Mouse (Mus musculus): ENCODE data around the gene Zbtb24. TPM values are rescaled to one million over a fixed set of nuclear protein-coding genes. Genes with fewer than 3 reads are reported as not detected.

Zbtb24 gene
- polyA plus RNA-seq, 1 experiment from 2014 or later, result 11.4 TPM

DNA sequence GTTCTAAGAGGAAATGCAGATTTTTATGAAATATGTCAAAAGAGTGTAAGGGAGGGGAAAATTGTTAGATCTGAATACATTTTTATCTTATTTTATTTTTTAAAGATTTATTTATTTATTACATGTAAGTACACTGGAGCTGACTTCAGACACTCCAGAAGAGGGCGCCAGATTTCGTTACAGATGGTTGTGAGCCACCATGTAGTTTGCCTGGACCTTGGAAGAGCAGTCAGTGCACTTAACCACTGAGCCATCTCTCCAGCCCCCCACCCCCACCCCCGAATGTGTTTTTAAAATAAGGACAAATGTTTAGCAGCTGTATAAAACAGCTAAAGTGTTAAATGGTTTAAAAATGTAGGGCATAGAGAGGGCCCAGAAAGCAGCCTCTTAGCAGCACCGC is 15.6 kb upstream of the Zbtb24 start:
- H3K4me3 ChIP-seq, result no peak overlapping the region
- no peak overlapping the region for H3K9ac ChIP-seq
- 26% methylated on average over 4 of the region's 4 CpGs for WGBS
- no peak for ATAC-seq (replicated peaks; ENCODE audit: insufficient number of reproducible peaks, insufficient read depth, low FRiP score, low read depth)
- no peaks in the 10 kb centered on the region for H3K36me3 ChIP-seq
- H3K27me3 ChIP-seq, result no peaks in the 10 kb centered on the region
- H3K4me2 ChIP-seq, result no peak overlapping the region
- H3K27ac ChIP-seq, result no peak overlapping the region
- no peaks in the 10 kb centered on the region for H3K9me3 ChIP-seq (replicated peaks)
- peaks cover 3% of the 10 kb centered on the region; the same call in 1 of the 2 replicates for H3K4me1 ChIP-seq (replicated peaks)

DNA sequence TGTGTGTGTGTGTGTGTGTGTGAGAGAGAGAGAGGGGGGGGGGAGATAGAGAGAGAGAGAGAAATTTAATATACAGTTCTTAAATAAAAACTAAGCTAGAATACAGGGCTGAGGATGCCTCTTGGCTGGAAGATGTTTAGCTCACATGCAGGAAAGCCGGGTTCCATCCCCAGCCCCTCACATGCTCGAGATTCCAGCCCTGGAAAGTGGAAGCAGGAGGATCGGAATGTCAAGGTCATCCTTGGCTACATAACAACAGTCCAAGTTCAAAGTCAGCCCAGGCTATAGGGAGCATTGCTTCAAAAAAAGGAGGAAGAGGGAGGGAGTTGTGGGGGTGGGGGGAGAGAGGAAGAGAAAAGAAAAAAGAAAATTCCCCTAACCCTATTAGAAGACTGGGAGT is 15.0 kb upstream of the Zbtb24 start:
- no peak for ATAC-seq (replicated peaks; ENCODE audit: insufficient number of reproducible peaks, insufficient read depth, low FRiP score, low read depth)
- WGBS, result 13% methylated on average over 3 of the region's 3 CpGs
- no peaks in the 10 kb centered on the region for H3K36me3 ChIP-seq
- no peak overlapping the region for H3K4me3 ChIP-seq
- H3K9ac ChIP-seq, result no peak overlapping the region
- H3K4me2 ChIP-seq, result no peak overlapping the region
- no peak overlapping the region for H3K27ac ChIP-seq
- peaks cover 3% of the 10 kb centered on the region; the same call in 1 of the 2 replicates for H3K4me1 ChIP-seq (replicated peaks)
- H3K27me3 ChIP-seq, result no peaks in the 10 kb centered on the region
- H3K9me3 ChIP-seq (replicated peaks), result no peaks in the 10 kb centered on the region

DNA sequence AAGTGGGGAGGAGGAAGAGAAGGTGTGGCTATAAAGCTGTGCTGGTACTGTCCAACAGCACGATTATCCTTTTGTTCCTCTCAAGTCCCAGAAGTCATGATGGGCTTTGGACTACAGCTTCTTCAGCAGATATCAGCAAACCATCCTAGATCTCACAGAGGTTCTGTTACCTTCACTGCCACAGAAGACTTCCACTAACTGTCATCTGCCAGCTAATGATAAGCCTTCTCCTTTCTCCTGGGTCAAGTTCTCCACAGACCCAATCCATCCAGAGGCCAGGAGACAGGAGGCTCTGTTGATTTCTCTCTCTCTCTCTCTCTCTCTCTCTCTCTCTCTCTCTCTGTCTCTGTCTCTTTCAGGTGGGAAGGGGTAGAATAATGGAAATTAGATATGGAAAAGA is 2.0 kb upstream of the Zbtb24 start:
- ATAC-seq (replicated peaks; ENCODE audit: insufficient number of reproducible peaks, insufficient read depth, low FRiP score, low read depth), result no peak
- H3K9ac ChIP-seq, result no peak overlapping the region
- H3K4me2 ChIP-seq, result no peak overlapping the region
- no peak overlapping the region for H3K4me3 ChIP-seq
- H3K9me3 ChIP-seq (replicated peaks), result no peaks in the 10 kb centered on the region
- no peaks in the 10 kb centered on the region for H3K27me3 ChIP-seq
- peaks cover 19% of the 10 kb centered on the region for H3K4me1 ChIP-seq (replicated peaks)
- no peak overlapping the region for H3K27ac ChIP-seq
- H3K36me3 ChIP-seq, result 0 out of 2 replicates have a peak, but pooled peaks cover 10% of the 10 kb centered on the region
- 73% methylated on average over 1 of the region's 1 CpGs for WGBS

DNA sequence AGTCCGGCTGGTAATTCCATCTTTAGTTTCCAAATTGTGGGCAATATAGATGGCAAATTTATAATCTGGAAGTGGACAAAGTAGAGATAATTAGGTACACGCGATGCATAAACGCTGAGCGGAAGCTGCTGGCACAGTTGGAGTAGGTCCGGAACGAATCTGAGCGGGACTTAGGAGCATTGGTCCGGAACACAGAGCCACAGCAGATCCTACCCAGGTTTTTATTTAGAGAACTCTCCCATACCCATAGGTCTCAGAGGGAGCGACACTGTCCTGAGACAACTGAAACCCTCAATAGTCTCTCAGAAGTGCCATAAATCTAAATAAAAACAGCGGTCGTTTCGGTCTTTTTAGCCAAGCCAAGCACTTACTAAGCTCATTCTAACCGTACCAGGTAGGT is 499 bp upstream of the Zbtb24 start:
- Histone ChIP-seq H3K4me2 (peak overlapping the region; percentile 82), H3K9ac (peak overlapping the region; percentile 92), H3K27ac (peak overlapping the region; percentile 76), H3K27me3 (no peaks in the 10 kb centered on the region), H3K4me1 (replicated peaks) (peaks cover 19% of the 10 kb centered on the region), H3K4me3 (peak overlapping the region; percentile 92), H3K9me3 (replicated peaks) (no peaks in the 10 kb centered on the region), H3K36me3 (0 out of 2 replicates have a peak, but pooled peaks cover 10% of the 10 kb centered on the region)
- 14% methylated on average over 14 of the region's 14 CpGs for WGBS
- peak; percentile 50 for ATAC-seq (replicated peaks; ENCODE audit: insufficient number of reproducible peaks, insufficient read depth, low FRiP score, low read depth)

DNA sequence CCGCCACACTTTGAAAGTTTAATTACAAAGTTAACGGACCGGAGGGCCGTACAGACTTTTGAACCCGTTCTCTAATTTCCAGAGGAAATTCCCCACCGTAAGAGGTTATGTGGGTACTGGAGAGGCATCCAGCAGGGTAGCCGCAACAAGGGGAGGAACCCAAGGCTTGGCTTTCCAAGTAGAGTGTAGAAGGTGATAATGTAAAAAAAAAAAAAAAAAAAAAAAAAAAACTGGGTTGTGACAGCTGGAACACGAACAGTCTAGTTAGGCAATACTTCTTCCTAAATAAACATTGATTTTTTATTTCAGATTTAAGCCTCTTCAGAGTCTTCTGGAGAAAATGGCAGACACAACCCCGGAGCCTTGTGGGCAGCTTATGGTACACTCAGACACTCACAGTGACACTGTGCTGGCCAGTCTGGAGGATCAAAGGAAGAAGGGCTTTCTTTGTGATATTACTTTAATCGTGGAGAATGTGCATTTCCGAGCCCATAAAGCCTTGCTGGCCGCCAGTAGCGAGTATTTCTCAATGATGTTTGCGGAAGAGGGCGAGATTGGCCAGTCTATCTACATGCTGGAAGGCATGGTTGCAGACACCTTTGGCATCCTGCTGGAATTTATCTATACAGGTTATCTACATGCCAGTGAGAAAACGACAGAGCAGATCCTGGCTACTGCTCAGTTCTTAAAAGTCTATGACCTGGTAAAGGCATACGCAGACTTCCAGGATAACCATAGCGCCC is 768 bp downstream of the Zbtb24 start:
- peaks cover 19% of the 10 kb centered on the region for H3K4me1 ChIP-seq (replicated peaks)
- no peak for ATAC-seq (replicated peaks; ENCODE audit: insufficient number of reproducible peaks, insufficient read depth, low FRiP score, low read depth)
- WGBS, result 53% methylated on average over 18 of the region's 18 CpGs
- H3K27ac ChIP-seq, result peak overlapping the region; percentile 73
- peak overlapping the region; percentile 82 for H3K4me2 ChIP-seq
- H3K27me3 ChIP-seq, result no peaks in the 10 kb centered on the region
- no peaks in the 10 kb centered on the region for H3K9me3 ChIP-seq (replicated peaks)
- H3K9ac ChIP-seq, result peak overlapping the region; percentile 92
- peaks cover 16% of the 10 kb centered on the region; the same call in 1 of the 2 replicates for H3K36me3 ChIP-seq
- H3K4me3 ChIP-seq, result peak overlapping the region; percentile 92

DNA sequence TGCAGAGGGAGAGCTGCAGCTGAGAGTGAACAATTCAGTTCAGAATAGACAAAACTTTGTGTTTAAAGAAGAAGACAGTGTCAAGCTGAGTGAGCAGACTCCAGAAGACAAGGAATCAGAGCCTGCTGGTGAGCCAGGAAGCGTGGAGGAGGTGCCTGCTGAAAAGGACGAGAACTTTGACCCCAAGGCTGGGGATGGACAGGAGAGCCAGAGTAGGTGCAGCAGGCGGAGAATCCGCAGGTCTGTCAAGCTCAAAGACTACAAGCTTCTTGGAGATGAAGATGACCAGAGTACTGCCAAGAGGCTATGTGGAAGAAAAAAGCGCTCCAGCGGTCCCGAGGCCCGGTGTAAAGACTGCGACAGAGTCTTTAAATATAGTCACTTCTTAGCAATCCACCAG is 1.5 kb downstream of the Zbtb24 start:
- no peak overlapping the region for H3K9ac ChIP-seq

DNA sequence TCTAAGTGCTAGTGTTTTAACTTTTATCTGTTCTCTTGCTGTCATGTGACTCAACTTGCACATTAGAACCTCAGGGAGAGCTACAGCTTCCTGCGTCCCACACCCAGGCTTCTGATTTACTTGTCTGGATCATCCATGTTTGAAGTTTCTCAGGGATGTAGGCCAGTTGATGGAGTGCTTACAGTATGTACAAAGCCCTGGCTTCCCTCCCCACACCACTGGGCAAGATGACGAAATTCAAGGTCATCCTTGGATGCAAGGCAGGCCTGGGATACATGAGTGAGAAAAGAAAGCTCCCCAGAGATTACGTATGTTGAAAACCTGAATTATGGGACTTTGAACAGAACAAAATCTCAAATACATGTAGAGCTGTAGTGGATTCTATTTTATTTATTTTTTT is 2.6 kb downstream of the Zbtb24 start:
- ATAC-seq (replicated peaks; ENCODE audit: insufficient number of reproducible peaks, insufficient read depth, low FRiP score, low read depth), result no peak
- 85% methylated on average over 3 of the region's 3 CpGs for WGBS
- no peak overlapping the region for H3K4me3 ChIP-seq
- H3K27ac ChIP-seq, result no peak overlapping the region
- H3K36me3 ChIP-seq, result peaks cover 19% of the 10 kb centered on the region; the same call in 1 of the 2 replicates
- no peak overlapping the region for H3K4me2 ChIP-seq
- H3K9ac ChIP-seq, result no peak overlapping the region
- H3K4me1 ChIP-seq (replicated peaks), result peaks cover 26% of the 10 kb centered on the region
- H3K27me3 ChIP-seq, result no peaks in the 10 kb centered on the region
- no peaks in the 10 kb centered on the region for H3K9me3 ChIP-seq (replicated peaks)

More for the DNA sequence above, 1.5 kb downstream of the Zbtb24 start:
- Histone ChIP-seq H3K27me3 (no peaks in the 10 kb centered on the region), H3K27ac (no peak overlapping the region), H3K4me3 (no peak overlapping the region), H3K36me3 (peaks cover 17% of the 10 kb centered on the region; the same call in 1 of the 2 replicates), H3K4me1 (replicated peaks) (peaks cover 25% of the 10 kb centered on the region), H3K4me2 (no peak overlapping the region), H3K9me3 (replicated peaks) (no peaks in the 10 kb centered on the region)
- 93% methylated on average over 9 of the region's 9 CpGs for WGBS
- no peak for ATAC-seq (replicated peaks; ENCODE audit: insufficient number of reproducible peaks, insufficient read depth, low FRiP score, low read depth)

DNA sequence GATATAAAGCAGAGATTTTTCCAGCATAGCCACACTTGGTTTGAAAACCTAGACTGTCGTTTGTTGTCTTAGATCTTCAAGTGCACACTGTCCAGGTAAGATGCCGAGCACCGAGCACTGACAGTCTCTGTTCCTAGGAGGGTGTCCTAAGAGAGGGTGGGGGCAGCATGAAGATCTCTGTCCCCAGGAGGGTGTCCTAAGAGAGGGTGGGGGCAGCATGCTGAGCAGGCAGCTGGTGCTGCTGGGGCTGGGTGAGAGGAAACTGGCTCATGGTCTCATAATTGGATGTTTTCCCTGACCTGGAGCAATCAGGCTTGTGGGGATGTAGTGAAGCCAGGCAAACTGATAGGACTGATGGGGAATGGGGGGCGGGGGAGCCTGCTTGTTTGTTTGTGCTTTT is 9.8 kb downstream of the Zbtb24 start:
- Histone ChIP-seq H3K4me1 (replicated peaks) (peaks cover 20% of the 10 kb centered on the region), H3K9ac (no peak overlapping the region), H3K27me3 (no peaks in the 10 kb centered on the region), H3K36me3 (peaks cover 28% of the 10 kb centered on the region), H3K4me3 (no peak overlapping the region), H3K4me2 (no peak overlapping the region), H3K9me3 (replicated peaks) (no peaks in the 10 kb centered on the region), H3K27ac (no peak overlapping the region)
- ATAC-seq (replicated peaks; ENCODE audit: insufficient number of reproducible peaks, insufficient read depth, low FRiP score, low read depth), result no peak
- 71% methylated on average over 4 of the region's 4 CpGs for WGBS

DNA sequence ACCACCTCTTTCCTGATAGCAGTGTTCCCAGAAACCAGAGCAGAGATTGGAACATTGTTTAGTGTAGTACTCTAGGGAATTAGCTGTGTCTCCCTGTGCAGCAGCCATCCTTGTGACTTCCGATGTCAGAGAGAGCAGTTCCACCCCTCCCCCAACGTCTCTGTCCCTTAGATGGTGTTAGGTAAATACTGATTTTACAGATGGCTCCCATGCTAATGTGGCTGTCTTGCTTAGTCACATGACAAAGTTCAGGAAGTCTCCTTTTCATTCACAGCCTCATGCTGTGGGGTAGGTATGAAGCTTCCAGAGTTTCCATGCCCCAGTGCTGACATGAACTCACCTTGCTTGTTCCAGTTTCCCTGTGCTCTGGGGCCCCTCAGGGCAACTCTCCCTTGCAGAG is 10.3 kb downstream of the Zbtb24 start:
- no peak for ATAC-seq (replicated peaks; ENCODE audit: insufficient number of reproducible peaks, insufficient read depth, low FRiP score, low read depth)
- WGBS, result 12% methylated on average over 2 of the region's 2 CpGs

DNA sequence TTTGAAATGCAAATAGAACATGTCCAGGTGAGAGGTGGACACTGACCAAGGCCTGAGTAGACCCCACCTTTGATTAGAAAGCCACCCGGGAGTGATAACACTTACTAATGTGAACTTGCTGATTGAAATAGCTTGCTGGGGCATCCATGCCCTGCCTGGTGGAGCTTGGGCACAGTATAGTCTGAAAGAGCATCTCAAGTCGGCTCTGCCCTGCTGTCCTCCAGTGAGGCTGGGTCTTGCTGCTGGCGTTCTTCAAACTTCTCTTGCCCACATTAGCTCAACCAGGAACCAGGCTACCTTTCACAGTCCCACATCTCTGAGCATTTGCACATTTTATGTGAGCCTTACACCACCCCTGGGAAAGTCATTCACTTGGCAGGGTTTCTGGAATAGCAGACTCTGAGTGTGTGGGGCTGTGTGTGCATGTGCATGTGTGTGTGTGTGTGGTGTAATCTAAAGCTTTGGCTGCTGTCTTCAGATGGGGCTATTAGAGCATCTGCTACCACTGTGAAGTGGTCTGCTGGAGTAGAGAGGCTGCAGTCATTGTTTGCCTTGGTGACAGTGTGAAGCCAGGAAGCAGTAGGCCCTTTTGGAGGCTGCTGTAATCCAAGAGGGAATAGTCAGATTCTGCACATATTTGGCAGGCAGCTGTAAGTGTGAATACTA is 11.0 kb downstream of the Zbtb24 start:
- no peak for ATAC-seq (replicated peaks; ENCODE audit: insufficient number of reproducible peaks, insufficient read depth, low FRiP score, low read depth)
- Histone ChIP-seq H3K4me1 (replicated peaks) (peaks cover 18% of the 10 kb centered on the region), H3K27ac (no peak overlapping the region), H3K4me3 (no peak overlapping the region), H3K4me2 (no peak overlapping the region), H3K9ac (no peak overlapping the region), H3K9me3 (replicated peaks) (no peaks in the 10 kb centered on the region), H3K27me3 (no peaks in the 10 kb centered on the region), H3K36me3 (peaks cover 29% of the 10 kb centered on the region)
- 84% methylated on average over 3 of the region's 3 CpGs for WGBS

More for the DNA sequence above, 10.3 kb downstream of the Zbtb24 start:
- no peak overlapping the region for H3K4me3 ChIP-seq
- no peaks in the 10 kb centered on the region for H3K9me3 ChIP-seq (replicated peaks)
- H3K9ac ChIP-seq, result no peak overlapping the region
- no peaks in the 10 kb centered on the region for H3K27me3 ChIP-seq
- H3K4me2 ChIP-seq, result no peak overlapping the region
- H3K36me3 ChIP-seq, result peaks cover 27% of the 10 kb centered on the region
- peaks cover 20% of the 10 kb centered on the region for H3K4me1 ChIP-seq (replicated peaks)
- H3K27ac ChIP-seq, result no peak overlapping the region

DNA sequence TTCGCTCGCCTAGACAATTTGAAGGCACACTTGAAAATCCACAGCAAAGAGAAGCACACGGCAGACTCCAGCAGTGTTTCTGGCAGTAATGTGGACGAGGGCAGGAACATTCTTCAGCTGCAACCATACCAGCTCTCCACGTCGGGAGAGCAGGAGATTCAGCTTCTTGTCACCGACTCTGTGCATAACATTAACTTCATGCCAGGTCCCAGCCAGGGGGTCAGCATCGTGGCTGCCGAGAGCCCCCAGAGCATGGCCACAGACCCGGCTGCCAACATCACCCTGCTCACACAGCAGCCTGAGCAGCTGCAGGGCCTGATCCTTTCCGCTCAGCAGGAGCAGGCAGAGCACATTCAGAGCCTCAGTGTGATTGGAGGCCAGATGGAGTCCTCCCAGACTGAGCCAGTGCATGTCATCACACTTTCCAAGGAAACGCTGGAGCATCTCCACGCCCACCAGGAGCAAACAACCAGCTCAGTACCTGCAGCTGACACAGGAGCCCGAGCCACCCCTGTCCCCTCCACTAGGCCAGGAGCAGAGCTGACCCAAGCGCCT is 14.3 kb downstream of the Zbtb24 start:
- Histone ChIP-seq H3K4me2 (no peak overlapping the region), H3K36me3 (peaks cover 25% of the 10 kb centered on the region), H3K9ac (no peak overlapping the region), H3K27ac (no peak overlapping the region), H3K27me3 (no peaks in the 10 kb centered on the region), H3K9me3 (replicated peaks) (no peaks in the 10 kb centered on the region), H3K4me3 (no peak overlapping the region), H3K4me1 (replicated peaks) (peaks cover 12% of the 10 kb centered on the region; the same call in 1 of the 2 replicates)
- no peak for ATAC-seq (replicated peaks; ENCODE audit: insufficient number of reproducible peaks, insufficient read depth, low FRiP score, low read depth)
- whole genome bisulfite sequencing, result 64% methylated on average over 15 of the region's 15 CpGs

All from heart, embryonic 15.5 days (tissue).